Mouse (Mus musculus) CH12.LX (cell line): ENCODE measurements at regions not wholly inside any gene's neighbourhood (a gene's known extent, or its start where the extent isn't known, plus 50 kb on each side); places are given as distances from the start of the nearest gene placed in this dataset.

ENCODE experiments used
- DNase-seq: peaks from one replicate; pipeline ENCODE4 v3.0.0-alpha.2; 2013; ENCODE audit errors: extremely low read depth
- H3K27ac ChIP-seq: 2 replicates; pipeline ENCODE4 v1.5.1; 2012; ENCODE audit warnings: low read depth, mild to moderate bottlenecking, control low read depth, moderate library complexity; ENCODE audit not compliant: insufficient read depth
- H3K27me3 ChIP-seq: replicated peaks from 2 replicates; pipeline ENCODE3; 2012; ENCODE audit warnings: inconsistent platforms
- H3K36me3 ChIP-seq, 2 experiments: replicated peaks in 1 of 2; 2 replicates each; pipeline versions ENCODE3 to v1.6.1; 2012; ENCODE audit warnings: inconsistent platforms in 1 of 2, low read length in 1 of 2, mild to moderate bottlenecking in 1 of 2, mixed read lengths in 1 of 2, moderate library complexity in 1 of 2; ENCODE audit not compliant: control insufficient read depth in 1 of 2, insufficient read depth in 1 of 2
- H3K4me1 ChIP-seq, 2 experiments: 2 replicates each; pipeline ENCODE4 v1.6.1; 2012; ENCODE audit warnings: inconsistent platforms in 1 of 2, moderate library complexity in 1 of 2; ENCODE audit not compliant: insufficient read depth in 2 of 2, control insufficient read depth in 1 of 2
- H3K4me2 ChIP-seq: 2 replicates; pipeline ENCODE4 v1.6.1; 2012; ENCODE audit warnings: low read depth, mild to moderate bottlenecking, control low read depth; ENCODE audit not compliant: poor library complexity, insufficient read depth, severe bottlenecking
- H3K4me3 ChIP-seq, 3 experiments: fragments of 150-350 bp in 1 of 3; sonication (generic) in 1 of 3; replicated peaks in 1 of 3; 2 replicates each; pipeline versions ENCODE3 to v1.5.1; 2011 to 2012; ENCODE audit warnings: low read depth in 2 of 3, low read length in 2 of 3, mild to moderate bottlenecking in 2 of 3, moderate library complexity in 2 of 3, control low read depth in 1 of 3, improper control_type of control experiment in 1 of 3, inconsistent platforms in 1 of 3, mixed read lengths in 1 of 3; ENCODE audit not compliant: poor library complexity in 1 of 3
- H3K79me2 ChIP-seq: replicated peaks from 2 replicates; pipeline ENCODE4 v1.6.1; 2012; ENCODE audit warnings: mild to moderate bottlenecking, moderate library complexity; ENCODE audit not compliant: control insufficient read depth, poor library complexity, insufficient read depth, severe bottlenecking; ENCODE audit errors: extremely low read depth
- H3K9ac ChIP-seq: 2 replicates; pipeline ENCODE4 v1.6.1; 2012; ENCODE audit warnings: low read depth, mild to moderate bottlenecking, control low read depth, moderate library complexity; ENCODE audit not compliant: insufficient read depth
- H3K9me3 ChIP-seq: replicated peaks from 2 replicates; pipeline ENCODE3; 2012; ENCODE audit warnings: low read length, inconsistent platforms, mixed read lengths
- BHLHE40 ChIP-seq: IDR thresholded peaks from 2 replicates; pipeline ENCODE4 v1.6.1; 2011; ENCODE audit warnings: mild to moderate bottlenecking, low read depth, low read length, improper control_type of control experiment
- CHD1 ChIP-seq: IDR thresholded peaks from 2 replicates; pipeline ENCODE4 v1.6.1; 2012; ENCODE audit warnings: low read depth, low read length, improper control_type of control experiment, inconsistent platforms
- CHD2 ChIP-seq: IDR thresholded peaks from 2 replicates; pipeline ENCODE4 v1.6.1; 2011; ENCODE audit warnings: low read length, improper control_type of control experiment
- E2F4 ChIP-seq: IDR thresholded peaks from 2 replicates; pipeline ENCODE4 v1.6.1; 2011; ENCODE audit warnings: low read depth, low read length, improper control_type of control experiment; ENCODE audit not compliant: insufficient replicate concordance
- ELF1 ChIP-seq: IDR thresholded peaks from 2 replicates; pipeline ENCODE4 v1.6.1; 2014; ENCODE audit warnings: low read depth, mild to moderate bottlenecking, inconsistent platforms, low read length, improper control_type of control experiment
- EP300 ChIP-seq: IDR thresholded peaks from 2 replicates; pipeline ENCODE4 v1.6.1; 2011; ENCODE audit warnings: low read length, improper control_type of control experiment
- HCFC1 ChIP-seq: IDR thresholded peaks from 2 replicates; pipeline ENCODE4 v1.6.1; 2012; ENCODE audit warnings: low read depth, mild to moderate bottlenecking, inconsistent platforms, low read length, improper control_type of control experiment
- IRF4 ChIP-seq: IDR thresholded peaks from 2 replicates; pipeline ENCODE4 v1.6.1; 2014; ENCODE audit warnings: low read depth, mild to moderate bottlenecking, inconsistent platforms, low read length, improper control_type of control experiment
- JUN ChIP-seq: IDR thresholded peaks from 2 replicates; pipeline ENCODE4 v1.6.1; 2011; ENCODE audit warnings: low read depth, mild to moderate bottlenecking, low read length, improper control_type of control experiment, moderate library complexity; ENCODE audit not compliant: insufficient read depth
- JUND ChIP-seq: conservative IDR thresholded peaks from 2 replicates; pipeline ENCODE4 v1.6.1; 2011; ENCODE audit warnings: low read depth, low read length, improper control_type of control experiment
- KAT2A ChIP-seq: IDR thresholded peaks from 2 replicates; pipeline ENCODE4 v1.6.1; 2012; ENCODE audit warnings: low read length, improper control_type of control experiment, inconsistent platforms; ENCODE audit not compliant: insufficient replicate concordance
- MAX ChIP-seq: IDR thresholded peaks from 2 replicates; pipeline ENCODE4 v1.6.1; 2011; ENCODE audit warnings: low read length, improper control_type of control experiment
- MXI1 ChIP-seq: IDR thresholded peaks from 2 replicates; pipeline ENCODE4 v1.6.1; 2011; ENCODE audit warnings: mild to moderate bottlenecking, low read depth, low read length, improper control_type of control experiment
- MYC ChIP-seq: IDR thresholded peaks from 2 replicates; pipeline ENCODE4 v1.6.1; 2011; ENCODE audit warnings: low read depth, mild to moderate bottlenecking, improper control_type of control experiment, low read length
- NELFE ChIP-seq: IDR thresholded peaks from 2 replicates; pipeline ENCODE4 v1.6.1; 2011; ENCODE audit warnings: low read depth, low read length, improper control_type of control experiment
- NRF1 ChIP-seq: IDR thresholded peaks from 2 replicates; pipeline ENCODE4 v1.6.1; 2014; ENCODE audit warnings: low read depth, mild to moderate bottlenecking, inconsistent platforms, low read length, improper control_type of control experiment, moderate library complexity
- RAD21 ChIP-seq: IDR thresholded peaks from 2 replicates; pipeline ENCODE4 v1.6.1; 2011; ENCODE audit warnings: low read depth, mild to moderate bottlenecking, low read length, improper control_type of control experiment, moderate library complexity
- TBP ChIP-seq: conservative IDR thresholded peaks from 2 replicates; pipeline ENCODE4 v1.6.1; 2011; ENCODE audit warnings: low read depth, low read length, improper control_type of control experiment
- USF1 ChIP-seq: IDR thresholded peaks from 2 replicates; pipeline ENCODE4 v1.6.1; 2014; ENCODE audit warnings: low read depth, mild to moderate bottlenecking, inconsistent platforms, low read length, improper control_type of control experiment
- ZKSCAN1 ChIP-seq: IDR thresholded peaks from 2 replicates; pipeline ENCODE4 v1.6.1; 2012; ENCODE audit warnings: low read depth, inconsistent platforms, low read length, improper control_type of control experiment, borderline replicate concordance
- dilution Hi-C: fragments of 300-500 bp; cut with MboI; formaldehyde crosslinking; loops from 2 replicates; pipeline ENCODE4 v1.14.3; 2020; ENCODE audit warnings: low sequenced_read_pairs; ENCODE audit not compliant: extremely low pct_unique_long_range_greater_than_20kb, extremely low pct_ligation_motif_present
- in situ Hi-C: fragments of 300-500 bp; cut with MboI; formaldehyde crosslinking; loops from 3 replicates; pipeline ENCODE4 v1.14.3; 2019; ENCODE audit warnings: low sequenced_read_pairs, low pct_ligation_motif_present, low pct_unique_long_range_greater_than_20kb, mixed read lengths

- no peaks in the 10 kb centered on the region for H3K27me3 ChIP-seq
- H3K79me2 ChIP-seq = no peaks in the 10 kb centered on the region
- dilution Hi-C loops = no loop called here
- no peaks in the 10 kb centered on the region for H3K9me3 ChIP-seq
- H3K27ac ChIP-seq = no peak overlapping the region
- in situ Hi-C loops = no loop called here
- no peaks in the 10 kb centered on the region for H3K36me3 ChIP-seq
- no peak overlapping the region for H3K4me3 ChIP-seq
- no peak for TF ChIP-seq HCFC1
- no peak for TF ChIP-seq NELFE
- TF ChIP-seq BHLHE40 = no peak
- TF ChIP-seq EP300 = no peak
- peaks cover 2 to 10% of the 10 kb centered on the region in 2 experiments; a peak in 3 of 4 replicates for H3K4me1 ChIP-seq
- no peak overlapping the region for H3K9ac ChIP-seq
- no peak for DNase-seq
- H3K4me2 ChIP-seq = no peak overlapping the region
Measured at GRCm38 (mm10) chr16:92930103-92930502, 104.2 kb upstream of the Runx1 start.

- H3K9ac ChIP-seq = no peak overlapping the region
- H3K36me3 ChIP-seq = no peaks in the 10 kb centered on the region
- H3K79me2 ChIP-seq = no peaks in the 10 kb centered on the region
- no peak overlapping the region for H3K4me3 ChIP-seq
- no peak overlapping the region for H3K4me2 ChIP-seq
- no peak overlapping the region for H3K27ac ChIP-seq
- H3K4me1 ChIP-seq = peaks cover 2 to 10% of the 10 kb centered on the region in 2 experiments; a peak in 3 of 4 replicates
- in situ Hi-C loops (no loop called here), dilution Hi-C loops (no loop called here)
- TF ChIP-seq NRF1 = no peak
- TF ChIP-seq MXI1 = no peak
- no peak for TF ChIP-seq JUN
- TF ChIP-seq CHD1 = no peak
- no peak for TF ChIP-seq JUND
- no peak for TF ChIP-seq IRF4
- TF ChIP-seq RAD21 = no peak
- no peak for TF ChIP-seq BHLHE40
- TF ChIP-seq EP300 = no peak
- no peak for TF ChIP-seq MYC
- no peak for TF ChIP-seq E2F4
- no peak for TF ChIP-seq TBP
- no peak for TF ChIP-seq ZKSCAN1
- TF ChIP-seq NELFE = no peak
- no peak for TF ChIP-seq MAX
- no peak for TF ChIP-seq CHD2
- no peak for TF ChIP-seq USF1
- TF ChIP-seq ELF1 = no peak
- TF ChIP-seq KAT2A = no peak
- H3K27me3 ChIP-seq = no peaks in the 10 kb centered on the region
- no peaks in the 10 kb centered on the region for H3K9me3 ChIP-seq
- no peak for DNase-seq
Measured at GRCm38 (mm10) chr16:92928201-92928600, 102.3 kb upstream of the Runx1 start.
